Mouse (Mus musculus): ENCODE results near the gene Lmnb2. TPM values are rescaled to one million over a fixed set of nuclear protein-coding genes. Genes with fewer than 3 reads are reported as not detected.

Gene Lmnb2
- polyA plus RNA-seq, 1 experiment from 2014 or later = 23.6 TPM

DNA sequence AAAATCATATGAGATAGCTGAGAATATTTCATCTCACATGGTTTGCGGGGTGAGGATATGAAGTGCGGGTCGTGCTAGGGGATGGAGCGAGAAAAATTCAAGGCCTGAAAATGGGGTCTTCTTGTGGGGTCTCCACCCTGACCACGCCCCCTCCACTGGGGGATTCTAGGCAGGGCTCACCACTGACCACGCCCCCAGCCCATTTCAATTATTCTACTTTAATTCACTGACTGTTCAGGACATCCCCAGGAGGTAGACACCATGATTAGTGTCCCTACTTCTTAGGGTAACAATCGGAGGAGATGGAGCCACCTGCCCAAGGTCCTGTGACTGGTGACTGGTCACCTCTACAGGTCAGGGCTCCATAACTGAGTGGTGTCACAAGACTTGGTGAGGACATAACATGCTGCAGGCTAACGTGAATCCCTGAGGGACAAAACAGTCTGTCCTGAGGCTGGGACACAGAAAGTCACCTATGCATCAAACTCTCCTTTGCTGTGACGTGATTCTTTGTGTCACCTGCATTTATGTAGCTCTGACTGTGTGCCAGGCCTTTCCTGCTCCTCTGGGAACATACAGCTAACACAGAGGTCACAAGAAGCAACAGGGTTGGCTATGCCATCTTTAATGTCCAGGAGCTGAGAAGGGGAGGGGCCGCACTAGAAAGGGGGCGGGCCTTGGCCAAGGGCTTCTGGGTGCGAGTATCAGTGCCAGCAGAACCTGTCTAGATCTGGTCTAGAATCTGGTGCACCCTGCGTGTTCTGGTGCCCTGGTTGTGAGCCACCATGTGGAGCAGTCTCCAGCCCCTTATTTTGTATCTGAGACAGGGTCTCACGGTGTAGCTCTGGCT lies 16.3 kb upstream of the Lmnb2 start:
- no peaks in the 10 kb centered on the region for H3K36me3 ChIP-seq
- no peak for ATAC-seq
- peaks cover 78% of the 10 kb centered on the region for H3K4me1 ChIP-seq
- no peak overlapping the region for H3K9ac ChIP-seq
- no peak overlapping the region for H3K4me3 ChIP-seq
- H3K9me3 ChIP-seq (replicated peaks) = no peaks in the 10 kb centered on the region
- H3K27ac ChIP-seq = no peak overlapping the region
- peaks cover 95% of the 10 kb centered on the region for H3K27me3 ChIP-seq (replicated peaks)
- H3K4me2 ChIP-seq = peak overlapping the region; percentile 95; the same call in 1 of the 2 replicates
- WGBS (ENCODE audit: insufficient replicate concordance) = 48% methylated on average over 14 of the region's 14 CpGs

DNA sequence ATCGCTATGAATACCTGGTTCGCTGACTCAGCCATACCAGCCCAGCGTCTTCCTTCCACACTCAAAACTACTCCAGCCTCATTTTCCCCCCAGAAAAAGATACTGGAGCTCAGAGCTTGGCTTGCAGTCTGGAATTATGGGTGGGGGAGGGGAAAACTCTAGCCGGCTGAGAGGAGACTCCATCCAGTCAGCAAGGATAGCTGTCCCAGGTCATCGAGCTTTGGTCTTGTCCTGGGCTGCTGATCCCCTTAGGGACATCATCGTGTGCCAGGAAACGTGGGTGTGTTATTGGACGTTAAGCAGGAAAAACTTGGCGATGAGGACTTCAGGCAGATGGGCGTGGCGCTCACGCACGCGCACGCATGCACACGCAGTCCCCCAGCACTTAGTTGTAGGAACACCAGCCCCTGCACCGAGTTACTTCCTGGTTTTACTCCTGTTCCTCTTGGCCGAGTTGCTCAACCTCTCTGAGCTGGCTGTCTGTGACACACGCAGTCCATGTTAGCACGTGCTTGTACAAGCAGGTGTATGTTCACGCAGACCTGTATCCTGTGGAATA lies 15.5 kb upstream of the Lmnb2 start:
- WGBS (ENCODE audit: insufficient replicate concordance) = 3% methylated on average over 21 of the region's 21 CpGs
- Histone ChIP-seq H3K27me3 (replicated peaks) (peaks cover 94% of the 10 kb centered on the region), H3K4me3 (peak overlapping the region; percentile 55; the same call in 1 of the 2 replicates), H3K9ac (no peak overlapping the region), H3K36me3 (no peaks in the 10 kb centered on the region), H3K27ac (no peak overlapping the region), H3K9me3 (replicated peaks) (no peaks in the 10 kb centered on the region), H3K4me2 (peak overlapping the region; percentile 95), H3K4me1 (peaks cover 80% of the 10 kb centered on the region)
- no peak for ATAC-seq

DNA sequence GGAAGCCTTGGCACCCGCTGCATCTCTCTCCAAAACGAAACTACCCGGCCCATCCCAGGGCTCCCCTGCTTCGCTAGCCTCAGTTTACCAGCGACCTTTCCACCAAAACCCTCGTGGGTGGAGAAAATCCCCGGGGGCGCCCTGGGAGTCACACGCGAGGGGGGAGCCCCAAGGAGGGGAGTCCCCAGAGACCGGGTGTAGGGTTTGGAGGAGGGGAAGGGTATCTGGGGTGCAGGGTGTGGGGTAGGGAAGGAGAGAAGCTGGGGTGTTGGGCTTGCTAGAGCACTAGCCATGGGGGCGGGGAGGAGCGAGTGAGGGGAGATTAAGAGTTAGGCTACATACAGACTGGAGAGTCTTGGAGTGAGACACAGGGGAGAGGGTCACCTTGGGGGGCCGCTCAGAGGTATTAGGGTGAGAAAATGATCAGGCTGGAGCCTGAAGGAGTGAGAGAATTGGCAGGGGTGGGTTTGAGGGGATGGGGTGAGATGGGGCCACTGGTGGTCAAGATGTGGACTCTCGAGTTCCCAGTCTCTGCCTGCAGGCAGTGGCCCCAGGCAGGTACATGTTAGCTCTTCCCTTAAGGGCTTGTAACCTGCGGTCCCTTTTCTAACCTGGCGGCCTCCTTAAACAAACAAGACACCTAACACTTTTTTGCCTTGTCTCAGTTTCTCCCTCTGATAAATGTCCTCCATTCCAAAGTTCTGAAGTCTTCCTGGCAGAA lies 14.8 kb upstream of the Lmnb2 start:
- Histone ChIP-seq H3K9me3 (replicated peaks) (no peaks in the 10 kb centered on the region), H3K4me1 (peaks cover 79% of the 10 kb centered on the region), H3K36me3 (no peaks in the 10 kb centered on the region), H3K27ac (no peak overlapping the region), H3K27me3 (replicated peaks) (peaks cover 88% of the 10 kb centered on the region), H3K9ac (peak overlapping the region; percentile 46; the same call in 1 of the 2 replicates), H3K4me3 (peak overlapping the region; percentile 55), H3K4me2 (peak overlapping the region; percentile 95)
- 1% methylated on average over 17 of the region's 17 CpGs for WGBS (ENCODE audit: insufficient replicate concordance)
- ATAC-seq = no peak

DNA sequence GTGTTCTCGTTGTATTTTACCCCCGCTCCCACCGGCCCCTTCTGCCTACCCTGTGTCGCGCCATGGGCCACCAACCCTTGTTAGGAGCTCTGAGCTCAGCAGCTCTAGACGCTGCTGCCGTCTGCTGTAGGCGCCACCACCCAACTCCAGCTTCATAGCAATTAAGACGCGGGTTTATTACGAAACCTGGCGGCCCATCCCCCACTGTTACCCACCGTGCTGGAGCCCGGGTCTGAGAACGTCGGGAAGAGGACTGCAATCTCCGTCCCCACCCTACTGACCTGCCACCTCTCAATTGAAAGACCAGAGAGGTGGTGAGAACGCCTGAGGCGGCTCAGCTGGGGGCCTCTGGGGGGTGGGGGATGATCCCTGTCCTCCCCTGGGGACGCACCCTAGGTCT lies 14.2 kb upstream of the Lmnb2 start:
- Histone ChIP-seq H3K4me2 (peak overlapping the region; percentile 95), H3K4me1 (peaks cover 72% of the 10 kb centered on the region), H3K27ac (no peak overlapping the region), H3K9me3 (replicated peaks) (no peaks in the 10 kb centered on the region), H3K4me3 (peak overlapping the region; percentile 55), H3K36me3 (no peaks in the 10 kb centered on the region), H3K9ac (peak overlapping the region; percentile 46), H3K27me3 (replicated peaks) (peaks cover 81% of the 10 kb centered on the region)
- no peak for ATAC-seq
- under 1% methylated on average over 20 of the region's 20 CpGs for whole genome bisulfite sequencing (ENCODE audit: insufficient replicate concordance)

DNA sequence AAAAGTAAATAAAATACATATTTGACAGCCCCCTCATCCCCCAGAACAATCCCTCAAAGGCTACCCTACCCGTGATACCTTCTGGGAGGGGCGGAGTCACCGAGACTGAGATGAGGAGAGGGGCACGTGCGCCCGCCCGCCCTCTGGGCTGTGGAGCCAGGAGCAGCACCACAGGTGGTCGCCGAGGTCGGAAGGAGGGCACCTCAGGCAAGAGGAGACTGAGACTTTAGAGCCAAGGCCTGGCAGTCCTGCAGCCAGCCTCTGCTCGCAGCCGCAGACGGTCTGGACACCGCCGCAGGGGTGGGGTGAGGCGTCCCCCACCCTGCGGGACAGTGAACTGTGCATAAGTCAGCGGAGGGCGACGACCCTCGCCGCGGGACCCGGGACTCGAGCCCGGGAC lies 13.7 kb upstream of the Lmnb2 start:
- peaks cover 76% of the 10 kb centered on the region for H3K27me3 ChIP-seq (replicated peaks)
- peaks cover 67% of the 10 kb centered on the region for H3K4me1 ChIP-seq
- peak overlapping the region; percentile 12; the same call in 1 of the 2 replicates for H3K9ac ChIP-seq
- no peaks in the 10 kb centered on the region for H3K9me3 ChIP-seq (replicated peaks)
- WGBS (ENCODE audit: insufficient replicate concordance) = 5% methylated on average over 26 of the region's 26 CpGs
- H3K27ac ChIP-seq = no peak overlapping the region
- H3K36me3 ChIP-seq = no peaks in the 10 kb centered on the region
- H3K4me3 ChIP-seq = peak overlapping the region; percentile 55
- ATAC-seq = no peak
- H3K4me2 ChIP-seq = peak overlapping the region; percentile 95

DNA sequence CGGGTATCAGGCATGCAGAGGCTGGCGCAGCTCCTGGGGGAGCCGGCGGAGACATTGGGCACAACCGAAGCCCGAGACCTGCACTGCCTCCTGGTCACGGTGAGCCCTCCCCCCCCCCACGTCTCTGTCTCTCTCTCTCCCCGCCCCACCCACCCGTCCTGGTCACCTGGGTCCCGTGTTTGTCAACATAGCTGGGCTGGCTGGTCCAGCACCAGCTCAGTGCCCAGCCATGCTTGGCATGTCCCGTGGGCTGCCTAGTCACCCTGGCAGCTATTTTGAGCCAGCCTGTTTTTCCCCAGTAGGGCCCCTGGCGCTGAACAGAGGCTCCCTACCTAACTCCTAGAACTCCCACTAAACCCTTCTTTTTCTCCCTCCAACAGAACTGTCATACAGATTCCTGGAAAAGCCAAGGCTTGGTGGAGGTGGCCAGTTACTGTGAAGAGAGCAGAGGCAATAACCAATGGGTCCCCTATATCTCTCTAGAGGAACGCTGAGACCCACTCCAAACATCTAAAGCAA lies 13.2 kb upstream of the Lmnb2 start:
- peak overlapping the region; percentile 95 for H3K4me2 ChIP-seq
- 12% methylated on average over 14 of the region's 14 CpGs for WGBS (ENCODE audit: insufficient replicate concordance)
- H3K4me1 ChIP-seq = peaks cover 62% of the 10 kb centered on the region
- H3K27me3 ChIP-seq (replicated peaks) = peaks cover 72% of the 10 kb centered on the region
- 0 out of 2 replicates have a peak overlapping the region, but pooled peaks have one; percentile 3 for H3K9ac ChIP-seq
- H3K27ac ChIP-seq = no peak overlapping the region
- no peaks in the 10 kb centered on the region for H3K9me3 ChIP-seq (replicated peaks)
- no peak for ATAC-seq
- H3K36me3 ChIP-seq = no peaks in the 10 kb centered on the region
- H3K4me3 ChIP-seq = peak overlapping the region; percentile 55

DNA sequence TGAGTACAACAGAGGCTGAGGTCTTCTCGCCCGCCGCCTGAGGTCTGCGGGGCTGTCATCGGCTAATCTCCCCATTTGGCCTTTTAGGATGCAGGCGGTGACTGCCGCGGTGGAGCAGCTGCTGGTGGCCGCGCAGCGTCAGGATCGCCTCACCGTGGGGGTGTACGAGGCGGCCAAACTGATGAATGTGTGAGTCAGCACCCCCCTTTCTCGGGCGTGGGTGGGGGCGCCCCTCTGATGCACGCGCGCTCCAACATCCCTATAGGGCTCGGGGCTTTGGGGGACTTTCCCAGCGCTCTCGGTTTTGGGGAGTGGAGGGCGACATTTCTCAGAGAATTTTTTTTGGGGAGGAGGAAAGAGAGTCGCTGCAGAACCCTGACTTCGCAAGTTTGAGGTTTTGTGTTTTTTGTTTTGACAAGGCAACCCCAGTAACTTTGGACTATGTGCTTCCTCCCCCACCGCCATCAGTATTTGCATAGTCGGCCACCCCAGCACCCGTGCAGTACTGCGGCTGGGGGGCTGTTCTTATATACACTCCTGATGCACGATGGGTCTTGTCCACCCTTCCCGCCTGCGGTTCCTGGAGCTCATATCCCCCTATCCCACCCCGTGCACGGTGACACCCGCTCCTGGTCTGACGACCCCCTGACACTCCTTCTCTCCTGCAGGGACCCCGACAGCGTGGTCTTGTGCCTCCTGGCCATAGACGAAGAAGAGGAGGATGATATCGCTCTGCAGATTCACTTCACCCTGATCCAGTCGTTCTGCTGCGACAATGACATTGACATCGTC lies 12.5 kb upstream of the Lmnb2 start:
- Histone ChIP-seq H3K4me2 (peak overlapping the region; percentile 95), H3K9me3 (replicated peaks) (no peaks in the 10 kb centered on the region), H3K27ac (no peak overlapping the region), H3K36me3 (no peaks in the 10 kb centered on the region), H3K9ac (peak overlapping the region; percentile 53; the same call in 1 of the 2 replicates), H3K27me3 (replicated peaks) (peaks cover 65% of the 10 kb centered on the region), H3K4me3 (peak overlapping the region; percentile 55), H3K4me1 (peaks cover 56% of the 10 kb centered on the region)
- ATAC-seq = no peak
- under 1% methylated on average over 45 of the region's 45 CpGs for WGBS (ENCODE audit: insufficient replicate concordance)

DNA sequence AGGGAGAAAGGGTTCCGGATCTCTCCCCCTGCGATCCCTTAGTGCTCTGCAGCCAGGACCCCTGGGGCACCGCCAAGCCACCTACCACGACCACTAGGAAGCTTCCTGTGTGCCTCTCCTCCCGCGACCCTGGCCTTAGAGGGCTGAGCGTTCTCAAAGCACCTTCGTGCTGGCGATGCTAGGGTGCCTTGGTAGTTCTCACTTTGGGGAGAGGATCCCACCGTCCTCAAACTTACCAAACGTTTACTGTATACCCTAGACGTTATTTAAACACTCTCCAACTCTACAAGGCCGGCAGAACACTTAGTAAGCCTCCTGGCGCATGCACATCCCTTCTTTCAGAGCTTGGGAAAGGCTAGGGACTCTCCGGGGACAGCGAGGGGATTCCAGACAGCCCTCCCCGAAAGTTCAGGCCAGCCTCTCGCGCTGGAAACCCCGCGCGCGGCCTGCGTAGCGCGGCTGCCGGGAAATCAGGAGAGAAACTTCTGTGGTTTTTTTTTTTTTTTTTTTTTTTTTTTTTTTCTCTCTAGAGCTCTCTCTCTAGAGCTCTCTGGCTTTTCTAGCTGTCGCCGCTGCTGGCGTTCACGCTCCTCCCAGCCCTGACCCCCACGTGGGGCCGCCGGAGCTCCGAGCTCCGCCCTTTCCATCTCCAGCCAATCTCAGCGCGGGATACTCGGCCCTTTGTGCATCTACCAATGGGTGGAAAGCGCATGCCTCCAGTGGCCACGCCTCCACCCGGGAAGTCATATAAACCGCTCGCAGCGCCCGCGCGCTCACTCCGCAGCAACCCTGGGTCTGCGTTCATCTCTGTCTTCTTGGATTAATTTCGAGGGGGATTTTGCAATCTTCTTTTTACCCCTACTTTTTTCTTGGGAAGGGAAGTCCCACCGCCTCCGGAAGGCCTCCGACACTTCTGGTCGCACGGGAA lies 11.5 kb upstream of the Lmnb2 start, which contains the start of gene Gadd45b:
Gene Gadd45b, plus strand, starts transcription at position 775 of the 928 bp plus-strand sequence.
- Histone ChIP-seq H3K27me3 (replicated peaks) (peaks cover 55% of the 10 kb centered on the region), H3K9me3 (replicated peaks) (no peaks in the 10 kb centered on the region), H3K9ac (peak within 1 kb of the TSS; percentile 67), H3K4me2 (peak within 1 kb of the TSS; percentile 95), H3K4me3 (peak within 1 kb of the TSS; percentile 60), H3K36me3 (no peaks in the 10 kb centered on the region), H3K27ac (peak within 1 kb of the TSS; percentile 69), H3K4me1 (peaks cover 52% of the 10 kb centered on the region)
- WGBS (ENCODE audit: insufficient replicate concordance) = under 1% methylated on average over 56 of the region's 56 CpGs
- ATAC-seq = peak; percentile 85

DNA sequence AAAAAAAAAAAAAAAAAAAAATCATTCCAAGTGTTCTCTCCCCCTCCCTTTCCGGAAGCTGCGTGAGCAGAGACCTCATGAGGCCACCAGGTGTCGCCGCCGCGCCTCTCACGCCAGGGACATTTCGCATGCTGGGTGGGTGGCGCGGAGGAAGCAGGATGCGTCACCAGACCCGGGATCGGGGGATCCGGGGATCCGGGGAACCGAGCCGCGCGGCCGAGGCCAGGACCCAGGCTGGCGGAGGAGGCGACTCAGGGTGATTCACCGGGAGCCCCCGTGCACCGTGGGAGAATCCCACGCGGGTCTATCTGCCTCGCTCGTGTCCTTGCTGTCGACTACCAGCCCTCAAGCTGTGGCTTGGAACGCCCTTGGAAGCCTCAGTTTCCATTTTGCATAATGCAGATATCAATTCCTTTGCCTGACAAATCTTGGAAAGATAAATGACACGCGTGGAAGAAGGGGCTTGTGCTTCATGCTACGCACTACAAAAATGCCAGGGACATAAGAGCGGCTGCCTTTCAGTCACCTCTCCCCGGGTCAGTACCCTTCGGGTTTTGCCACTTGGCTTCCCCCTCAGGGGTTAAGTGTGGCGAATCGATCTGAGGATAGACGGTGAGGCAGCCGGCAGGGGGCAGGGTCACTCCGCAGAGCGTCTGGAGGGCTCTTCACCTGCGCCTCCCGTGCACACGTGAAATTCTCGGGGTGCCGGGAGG lies 10.7 kb upstream of the Lmnb2 start:
- H3K27me3 ChIP-seq (replicated peaks) = peaks cover 47% of the 10 kb centered on the region
- H3K36me3 ChIP-seq = no peaks in the 10 kb centered on the region
- peak overlapping the region; percentile 95 for H3K4me2 ChIP-seq
- H3K9me3 ChIP-seq (replicated peaks) = no peaks in the 10 kb centered on the region
- peak overlapping the region; percentile 60 for H3K4me3 ChIP-seq
- peak overlapping the region; percentile 67 for H3K9ac ChIP-seq
- peaks cover 50% of the 10 kb centered on the region for H3K4me1 ChIP-seq
- peak overlapping the region; percentile 69; the same call in 1 of the 2 replicates for H3K27ac ChIP-seq
- WGBS (ENCODE audit: insufficient replicate concordance) = 1% methylated on average over 48 of the region's 48 CpGs
- ATAC-seq = peak; percentile 23; the same call in 1 of the 2 replicates

DNA sequence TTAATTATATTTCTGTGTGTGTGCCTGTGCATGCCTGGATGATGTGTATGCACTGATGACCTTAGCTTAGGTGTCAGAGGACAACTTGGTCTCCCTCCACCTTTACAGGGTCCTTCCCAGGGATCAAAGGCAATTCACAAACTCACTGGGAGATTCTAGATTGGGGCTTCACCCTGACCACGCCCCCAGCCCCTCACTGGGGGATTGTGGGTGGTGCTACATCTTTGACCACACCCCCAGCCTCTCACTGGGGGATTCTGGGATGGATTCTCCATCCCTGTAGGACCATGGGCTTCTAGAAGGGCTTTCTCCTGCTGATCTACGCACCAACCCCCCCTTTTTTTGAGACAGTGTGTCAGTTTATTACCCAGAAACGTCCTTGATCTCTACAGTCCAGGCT lies 7.4 kb upstream of the Lmnb2 start:
- Histone ChIP-seq H3K4me1 (peaks cover 37% of the 10 kb centered on the region), H3K9me3 (replicated peaks) (no peaks in the 10 kb centered on the region), H3K27ac (no peak overlapping the region), H3K4me2 (no peak overlapping the region), H3K9ac (no peak overlapping the region), H3K36me3 (no peaks in the 10 kb centered on the region), H3K27me3 (replicated peaks) (peaks cover 33% of the 10 kb centered on the region), H3K4me3 (no peak overlapping the region)
- ATAC-seq = no peak
- WGBS (ENCODE audit: insufficient replicate concordance) = 31% methylated on average over 3 of the region's 3 CpGs
